Mouse (Mus musculus) C2C12 (cell line): ENCODE data around the gene Cd86.

Experiments used
- CTCF ChIP-seq: IDR thresholded peaks from one replicate; pipeline ENCODE4 v1.5.1; 2011; ENCODE audit not compliant: control insufficient read depth, insufficient read depth, insufficient read length
- FOSL1 ChIP-seq: IDR thresholded peaks from one replicate; pipeline ENCODE4 v1.8.0; 2011; ENCODE audit warnings: mild to moderate bottlenecking, low read length; ENCODE audit not compliant: poor library complexity, insufficient read depth, severe bottlenecking
- MYOG ChIP-seq: IDR thresholded peaks from one replicate; pipeline ENCODE4 v1.6.1; 2011; ENCODE audit not compliant: control insufficient read depth, insufficient read length; ENCODE audit errors: extremely low read depth

GRCm38 (mm10) chr16:36675304-36675703 lies 9.4 kb upstream of the Cd86 start:
- TF ChIP-seq CTCF: no peak
- no peak for TF ChIP-seq MYOG
- TF ChIP-seq FOSL1: no peak
